28 mouse cellular contexts compared by ENCODE assay signal in genomic region chr16:93573434-93573833, GRCm38 (mm10). TPM values are rescaled to one million over a fixed set of nuclear protein-coding genes. Genes with fewer than 3 reads are reported as not detected.
DNase-seq lines count a peak whose midpoint lies in the region; ATAC-seq and TF ChIP-seq lines count a peak whose summit lies in the region.
"Had no signal": no experiment of that assay in that cellular context is flagged by ENCODE, and none has a peak within 500 bp of the region (broad histone marks: within the 10 kb centered on the region; RNA-seq: fewer than 3 reads in every experiment).

No protein-coding gene starts in this region.

- WGBS in spleen, adult 2 months: 90% methylated on average over 5 of the region's 5 CpGs

- H3K36me3 ChIP-seq in spleen, adult 2 months (ENCODE audit: control insufficient read depth, insufficient read depth, low read length): no peaks in the 10 kb centered on the region
- H3K36me3 ChIP-seq in C2C12 (ENCODE audit: control insufficient read depth, insufficient read depth) (no peaks in the 10 kb centered on the region), MEL (ENCODE audit: control insufficient read depth in 1 of 2, insufficient read depth in 2 of 2, low read length in 2 of 2) (no peaks in the 10 kb centered on the region)
- H3K36me3 ChIP-seq: embryonic facial prominence, embryonic 13.5 days; embryonic facial prominence, embryonic 15.5 days; forebrain, embryonic 10.5 days; forebrain, embryonic 12.5 days; G1E had no signal

- no peak for TF ChIP-seq EP300 in MEL (IDR thresholded peaks at IDR 0.05; ENCODE audit: low read depth in 1 of 2, low read length in 2 of 2)

- DNase-seq in CD4-positive, CD25-positive, alpha-beta regulatory T cell, adult 2 months (ENCODE audit: low read depth, low spot score): peak; percentile 20
- no peak for DNase-seq in spleen, adult 2 months (ENCODE audit: low read depth in 1 of 2, low spot score in 2 of 2)
- DNase-seq in spleen, adult 12 weeks (ENCODE audit: low spot score): no peak
- no peak for DNase-seq in MEL (ENCODE audit: low read depth, low spot score)
- DNase-seq in gastrocnemius, adult 8-10 months (ENCODE audit: low spot score in 2 of 2): no peak
- DNase-seq in cerebellum, adult 9-10 months: no peak
- DNase-seq: adrenal gland, adult 2 months; adrenal gland, postnatal 10 days; adrenal gland, postnatal 25 days; B cell, adult 2 months; cerebellum, adult 11 months; cerebellum, adult 18-20 months; cerebellum, adult 8-10 months; cerebellum, postnatal 10 days; cerebellum, postnatal 25 days; embryo, embryonic 11 days had no signal

- TF ChIP-seq CTCF in spleen, adult 2 months (IDR thresholded peaks at IDR 0.05; ENCODE audit: extremely low read depth, insufficient read depth, insufficient read length, insufficient replicate concordance): no peak
- TF ChIP-seq CTCF in C2C12 (IDR thresholded peaks at IDR 0.05; ENCODE audit: control insufficient read depth, insufficient read depth, insufficient read length): no peak
- no peak for TF ChIP-seq CTCF in MEL (IDR thresholded peaks at IDR 0.05 in 2 of 3, conservative IDR thresholded peaks at IDR 0.05 in 1 of 3; ENCODE audit: control insufficient read depth in 1 of 3, insufficient read depth in 1 of 3, low read depth in 2 of 3, low read length in 3 of 3, poor library complexity in 1 of 3, severe bottlenecking in 1 of 3)

- no peaks in the 10 kb centered on the region for H3K9me3 ChIP-seq in MEL (replicated peaks; ENCODE audit: insufficient read depth, low read length)
- H3K9me3 ChIP-seq: embryonic facial prominence, embryonic 13.5 days; embryonic facial prominence, embryonic 15.5 days; forebrain, embryonic 10.5 days; forebrain, embryonic 12.5 days; G1E had no signal

- no peak for ATAC-seq in CD4-positive, CD25-positive, alpha-beta regulatory T cell, adult 4 months
- ATAC-seq: forebrain, embryonic 14.5 days; forebrain, embryonic 16.5 days had no signal

- H3K79me2 ChIP-seq in C2C12 (ENCODE audit: control insufficient read depth, insufficient read depth) (no peaks in the 10 kb centered on the region), MEL (ENCODE audit: control insufficient read depth, insufficient read depth, low read length, poor library complexity) (no peaks in the 10 kb centered on the region)

- no peak overlapping the region for H3ac ChIP-seq in C2C12 (ENCODE audit: control insufficient read depth, insufficient read length, low read depth)

- H3K4me1 ChIP-seq in spleen, adult 2 months (ENCODE audit: control insufficient read depth, insufficient read depth, insufficient read length): no peaks in the 10 kb centered on the region; the same call in none of the 2 replicates
- H3K4me1 ChIP-seq in MEL (ENCODE audit: control insufficient read depth in 1 of 2, insufficient read depth in 2 of 2, low read length in 2 of 2): no peaks in the 10 kb centered on the region

- peak overlapping the region; percentile 19 for H3K27ac ChIP-seq in spleen, adult 2 months (ENCODE audit: insufficient read depth, low read length)
- no peak overlapping the region for H3K27ac ChIP-seq in MEL (ENCODE audit: control insufficient read depth, low read depth, low read length)
- H3K27ac ChIP-seq: embryonic facial prominence, embryonic 13.5 days; embryonic facial prominence, embryonic 15.5 days; forebrain, embryonic 10.5 days; forebrain, embryonic 12.5 days had no signal

- no peak overlapping the region for H3K9ac ChIP-seq in MEL (ENCODE audit: control insufficient read depth, low read depth, low read length, poor library complexity, severe bottlenecking)
- H3K9ac ChIP-seq: embryonic facial prominence, embryonic 13.5 days; embryonic facial prominence, embryonic 15.5 days; forebrain, embryonic 12.5 days had no signal

- no peak for TF ChIP-seq RAD21 in MEL (IDR thresholded peaks at IDR 0.05; ENCODE audit: low read depth, low read length)

- TF ChIP-seq POLR2A in spleen, adult 2 months (IDR thresholded peaks at IDR 0.05; ENCODE audit: low read depth, low read length): no peak
- TF ChIP-seq POLR2A in MEL (IDR thresholded peaks at IDR 0.05; ENCODE audit: control insufficient read depth in 1 of 2, insufficient read depth in 1 of 2, low read depth in 1 of 2, low read length in 2 of 2, poor library complexity in 1 of 2): no peak

- no peak overlapping the region for H3K4me3 ChIP-seq in spleen, adult 2 months (ENCODE audit: extremely low read depth, insufficient read depth, insufficient read length)
- no peak overlapping the region for H3K4me3 ChIP-seq in C2C12 (ENCODE audit: insufficient read depth, poor library complexity, severe bottlenecking)
- H3K4me3 ChIP-seq in MEL (ENCODE audit: control insufficient read depth in 1 of 2, insufficient read depth in 1 of 2, low read depth in 2 of 2, low read length in 2 of 2): no peak overlapping the region
- H3K4me3 ChIP-seq: embryonic facial prominence, embryonic 13.5 days; embryonic facial prominence, embryonic 15.5 days; erythroblast, embryonic 14.5 days; forebrain, embryonic 10.5 days; forebrain, embryonic 12.5 days had no signal

- H3K79me3 ChIP-seq in C2C12 (ENCODE audit: low read depth): no peaks in the 10 kb centered on the region

- H3K27me3 ChIP-seq in spleen, adult 2 months (ENCODE audit: control insufficient read depth, insufficient read depth, low read length): no peaks in the 10 kb centered on the region
- H3K27me3 ChIP-seq in C2C12 (ENCODE audit: control insufficient read depth, insufficient read depth, insufficient read length) (no peaks in the 10 kb centered on the region), MEL (ENCODE audit: control insufficient read depth in 1 of 2, insufficient read depth in 2 of 2, low read length in 2 of 2) (no peaks in the 10 kb centered on the region; a peak in 1 of 4 replicates)
- H3K27me3 ChIP-seq: embryonic facial prominence, embryonic 13.5 days; embryonic facial prominence, embryonic 15.5 days had no signal

TF ChIP-seq in C2C12, 6 proteins besides CTCF, POLR2A, EP300 and RAD21:
- TF ChIP-seq MAX (IDR thresholded peaks at IDR 0.05) (no peak), USF1 (IDR thresholded peaks at IDR 0.05; ENCODE audit: low read depth) (peak; percentile 6)

TF ChIP-seq in MEL, 35 proteins besides CTCF, POLR2A, EP300 and RAD21:
- TF ChIP-seq ZC3H11A (IDR thresholded peaks at IDR 0.05; ENCODE audit: low read depth, low read length): no peak
- peak; percentile 37 for TF ChIP-seq USF1 (IDR thresholded peaks at IDR 0.05; ENCODE audit: low read depth, low read length)

RNA-seq across cellular contexts. Expression of gene Setd4, which starts 30.4 kb away (rescaled TPM):
- polyA plus RNA-seq in CD4-positive, CD25-positive, alpha-beta regulatory T cell, adult 4 months (2017; shearing (Covaris generic)): 10 to 100 TPM; 34.6 to 43.5 TPM
- 10.2 and 10.6 TPM in 2 replicates for polyA plus RNA-seq in spleen, adult 2 months (2012; rRNA removed)
- 6.2 TPM for polyA plus RNA-seq in C2C12 (2012; fragmentation: generic; extraction: Trizol)
- 17.7 and 19.1 TPM in 2 replicates for total RNA-seq in MEL (2012; rRNA removed)
- 10 to 100 TPM in 1 of 2 experiments, not detected in 1; 14.1 TPM for polyA plus RNA-seq in MEL (2012; ENCODE audit: insufficient read depth in 1 of 2, insufficient read length in 2 of 2, low read depth in 1 of 2, low replicate concordance in 2 of 2, missing spikeins in 1 of 2)
- under 1 TPM; 0.48 to 0.74 (median 0.67) TPM for total RNA-seq in gastrocnemius, adult 8-10 months (2022)

RNA-seq across cellular contexts. Expression of gene Cbr1, which starts 32.2 kb away (rescaled TPM):
- 10 to 100 TPM; 47.7 to 49.9 TPM for polyA plus RNA-seq in CD4-positive, CD25-positive, alpha-beta regulatory T cell, adult 4 months (2017; shearing (Covaris generic))
- polyA plus RNA-seq in spleen, adult 2 months (2012; rRNA removed): 30.3 and 36.2 TPM in 2 replicates
- 18.2 TPM for polyA plus RNA-seq in C2C12 (2012; fragmentation: generic; extraction: Trizol)
- total RNA-seq in MEL (2012; rRNA removed): 56.5 and 63.0 TPM in 2 replicates
- 100 to 1,000 TPM in 1 of 2 experiments, not detected in 1; 140 TPM for polyA plus RNA-seq in MEL (2012; ENCODE audit: insufficient read depth in 1 of 2, insufficient read length in 2 of 2, low read depth in 1 of 2, low replicate concordance in 2 of 2, missing spikeins in 1 of 2)
- total RNA-seq in gastrocnemius, adult 8-10 months (2022): 10 to 100 TPM; 25.0 to 27.4 (median 26.2) TPM

RNA-seq across cellular contexts. Expression of gene Gm5678, which starts 54.5 kb away (rescaled TPM):
- polyA plus RNA-seq in CD4-positive, CD25-positive, alpha-beta regulatory T cell, adult 4 months (2017; shearing (Covaris generic)): not detected
- not detected in 2 replicates for polyA plus RNA-seq in spleen, adult 2 months (2012; rRNA removed)
- polyA plus RNA-seq in C2C12 (2012; fragmentation: generic; extraction: Trizol) (not detected), MEL (2012; ENCODE audit: insufficient read depth in 1 of 2, insufficient read length in 2 of 2, low read depth in 1 of 2, low replicate concordance in 2 of 2, missing spikeins in 1 of 2) (1 to 10 TPM in 1 of 2 experiments, not detected in 1; 4.6 TPM)
- total RNA-seq in MEL (2012; rRNA removed): not detected in 2 replicates
- 1 to 10 TPM in 3 of 4 experiments, under 1 TPM in 1; 0.96 to 1.7 (median 1.1) TPM for total RNA-seq in gastrocnemius, adult 8-10 months (2022)
- total RNA-seq: common myeloid progenitor, adult 5-6 weeks had no signal
- polyA plus RNA-seq: adrenal gland, adult 2 months; embryonic facial prominence, embryonic 11.5 days; embryonic facial prominence, embryonic 13.5 days; embryonic facial prominence, embryonic 15.5 days; erythroblast, embryonic 14.5 days; forebrain, embryonic 10.5 days; forebrain, embryonic 12.5 days; forebrain, embryonic 14.5 days; forebrain, embryonic 16.5 days; G1E had no signal
